Mouse (Mus musculus): ENCODE measurements around the gene Rnf121. TPM values are rescaled to one million over a fixed set of nuclear protein-coding genes. Genes with fewer than 3 reads are reported as not detected.

Gene Rnf121
- polyA plus RNA-seq, 1 experiment = 12.9 TPM

DNA sequence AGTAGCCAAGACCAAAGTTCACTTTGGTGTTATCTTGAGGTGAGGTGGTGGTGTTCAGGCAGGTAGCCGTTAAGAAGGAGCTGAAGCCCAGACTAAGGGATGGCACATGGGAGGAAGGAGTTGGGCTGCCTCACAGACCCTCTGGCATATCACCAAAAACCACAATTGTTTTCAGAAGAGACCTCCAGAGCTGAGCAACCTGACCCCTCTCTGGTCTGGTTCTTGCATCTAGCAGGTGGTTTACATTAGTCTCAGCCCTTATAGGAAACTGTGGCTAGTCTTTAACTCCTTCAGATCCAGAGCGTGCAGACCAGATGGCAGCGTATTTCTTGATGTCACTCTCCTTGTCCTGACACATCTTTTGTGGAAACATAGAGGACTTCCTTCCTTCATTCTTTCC lies 91.5 kb downstream of the Rnf121 start:
- Histone ChIP-seq H3K4me3 (replicated peaks; ENCODE audit: control insufficient read depth, low read depth, low read length) (no peak overlapping the region), H3K4me1 (ENCODE audit: control insufficient read depth, insufficient read depth, low read length) (no peaks in the 10 kb centered on the region; the same call in 1 of the 2 replicates), H3K27ac (ENCODE audit: control insufficient read depth, insufficient read depth, low read depth, low read length, poor library complexity) (no peak overlapping the region)
- TF ChIP-seq CTCF (IDR thresholded peaks at IDR 0.05; ENCODE audit: control insufficient read depth, insufficient read depth, low read length) (no peak), POLR2A (IDR thresholded peaks at IDR 0.05; ENCODE audit: borderline replicate concordance, control insufficient read depth, low read depth, low read length) (no peak)
- 35% methylated on average over 3 of the region's 3 CpGs for WGBS

DNA sequence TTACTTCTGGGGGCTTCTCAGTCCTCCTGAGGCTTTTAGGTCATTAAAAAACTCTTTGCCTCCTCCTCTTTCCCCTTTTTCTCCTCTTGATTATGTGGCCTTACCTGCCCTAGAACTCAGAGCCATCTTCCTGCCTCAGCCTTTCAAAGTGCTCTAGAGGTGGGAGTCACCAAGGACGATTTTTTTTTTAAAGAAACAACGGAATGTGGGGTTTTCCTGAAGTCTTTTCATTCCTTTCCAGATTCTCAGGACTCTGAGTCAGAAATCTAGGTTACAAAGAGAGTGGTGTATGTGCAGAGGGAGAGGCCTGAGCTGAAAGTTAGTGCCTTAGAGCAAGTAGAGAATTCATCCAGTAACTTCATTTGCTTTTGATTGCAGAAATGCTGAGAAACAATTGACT lies 93.5 kb downstream of the Rnf121 start:
- Histone ChIP-seq H3K4me3 (replicated peaks; ENCODE audit: control insufficient read depth, low read depth, low read length) (no peak overlapping the region), H3K27ac (ENCODE audit: control insufficient read depth, insufficient read depth, low read depth, low read length, poor library complexity) (no peak overlapping the region), H3K4me1 (ENCODE audit: control insufficient read depth, insufficient read depth, low read length) (no peaks in the 10 kb centered on the region; the same call in 1 of the 2 replicates)
- WGBS = 30% methylated on average over 2 of the region's 2 CpGs
- no peak for TF ChIP-seq CTCF (IDR thresholded peaks at IDR 0.05; ENCODE audit: control insufficient read depth, insufficient read depth, low read length)
- TF ChIP-seq POLR2A (IDR thresholded peaks at IDR 0.05; ENCODE audit: borderline replicate concordance, control insufficient read depth, low read depth, low read length) = no peak

GRCm38 (mm10) chr7:101970821-101971461 lies 94.3 kb downstream of the Rnf121 start:
- H3K4me1 ChIP-seq (ENCODE audit: control insufficient read depth, insufficient read depth, low read length) = no peaks in the 10 kb centered on the region; the same call in 1 of the 2 replicates
- H3K4me3 ChIP-seq (replicated peaks; ENCODE audit: control insufficient read depth, low read depth, low read length) = peak overlapping the region; percentile 93
- peak overlapping the region; percentile 98 for H3K27ac ChIP-seq (ENCODE audit: control insufficient read depth, insufficient read depth, low read depth, low read length, poor library complexity)
- no peak for TF ChIP-seq POLR2A (IDR thresholded peaks at IDR 0.05; ENCODE audit: borderline replicate concordance, control insufficient read depth, low read depth, low read length)
- no peak for TF ChIP-seq CTCF (IDR thresholded peaks at IDR 0.05; ENCODE audit: control insufficient read depth, insufficient read depth, low read length)
- WGBS = 1% methylated on average over 19 of the region's 19 CpGs

- Histone ChIP-seq H3K4me3 (replicated peaks; ENCODE audit: control insufficient read depth, low read depth, low read length) (peak overlapping the region; percentile 93), H3K4me1 (ENCODE audit: control insufficient read depth, insufficient read depth, low read length) (no peaks in the 10 kb centered on the region; the same call in 1 of the 2 replicates), H3K27ac (ENCODE audit: control insufficient read depth, insufficient read depth, low read depth, low read length, poor library complexity) (peak overlapping the region; percentile 98)
- TF ChIP-seq CTCF (IDR thresholded peaks at IDR 0.05; ENCODE audit: control insufficient read depth, insufficient read depth, low read length) (no peak), POLR2A (IDR thresholded peaks at IDR 0.05; ENCODE audit: borderline replicate concordance, control insufficient read depth, low read depth, low read length) (no peak)
- under 1% methylated on average over 17 of the region's 17 CpGs for WGBS
Observed at GRCm38 (mm10) chr7:101970429-101970775, 94.9 kb downstream of the Rnf121 start.

DNA sequence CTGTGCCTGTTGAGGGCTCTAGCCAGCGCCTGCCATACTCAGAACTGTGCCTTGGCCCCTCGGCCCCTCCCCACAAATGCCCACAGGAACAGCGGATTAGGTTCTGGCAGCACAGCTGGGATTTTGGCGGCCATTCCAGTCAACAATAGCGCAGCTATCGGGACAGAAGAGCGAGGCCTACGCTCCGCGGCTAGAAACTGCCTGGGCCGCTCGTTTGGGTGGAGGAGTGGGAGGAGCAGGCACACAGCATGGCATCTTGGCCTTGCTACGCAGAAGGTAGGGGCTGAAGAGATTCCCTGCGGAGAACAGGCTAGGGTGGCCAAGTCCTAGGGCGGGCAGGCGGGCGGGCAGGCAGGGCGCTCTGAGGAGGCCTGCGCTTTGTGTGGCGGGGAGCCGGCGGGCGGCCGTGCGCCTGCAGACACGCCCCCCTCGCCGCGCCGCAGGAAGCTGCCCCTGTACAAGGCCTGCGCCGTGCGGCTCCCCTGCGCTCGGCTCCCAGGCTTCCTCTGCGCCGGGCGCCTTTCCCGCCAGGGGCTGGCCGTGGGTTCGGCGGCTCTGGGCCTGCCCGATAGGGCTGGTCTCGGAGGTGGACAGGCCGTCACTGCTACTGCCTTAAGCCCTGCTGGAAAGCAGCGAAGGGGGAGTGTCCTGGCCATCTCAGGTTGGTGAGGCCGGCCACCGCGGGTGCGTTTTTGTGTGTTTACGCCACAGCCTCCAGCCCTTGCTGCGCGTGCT lies 95.4 kb downstream of the Rnf121 start:
- 1% methylated on average over 52 of the region's 53 CpGs for WGBS
- no peak for TF ChIP-seq CTCF (IDR thresholded peaks at IDR 0.05; ENCODE audit: control insufficient read depth, insufficient read depth, low read length)
- TF ChIP-seq POLR2A (IDR thresholded peaks at IDR 0.05; ENCODE audit: borderline replicate concordance, control insufficient read depth, low read depth, low read length) = peak; percentile 42; the same call in 1 of the 2 replicates
- no peaks in the 10 kb centered on the region; the same call in 1 of the 2 replicates for H3K4me1 ChIP-seq (ENCODE audit: control insufficient read depth, insufficient read depth, low read length)
- H3K27ac ChIP-seq (ENCODE audit: control insufficient read depth, insufficient read depth, low read depth, low read length, poor library complexity) = peak overlapping the region; percentile 98
- peak overlapping the region; percentile 93 for H3K4me3 ChIP-seq (replicated peaks; ENCODE audit: control insufficient read depth, low read depth, low read length)

Other genes with a start within 250 kb of the Rnf121 start
- not detected in 2 replicates for gene Phox2a, start 247.2 kb downstream of the Rnf121 start, polyA plus RNA-seq (2011; ENCODE audit: insufficient read depth, insufficient read length, low replicate concordance, missing spikeins)
- 9.4 and 22.7 TPM in 2 replicates for gene Inppl1, start 227.2 kb downstream of the Rnf121 start, polyA plus RNA-seq (2011; ENCODE audit: insufficient read depth, insufficient read length, low replicate concordance, missing spikeins)
- gene Folr2, start 208.3 kb downstream of the Rnf121 start, polyA plus RNA-seq (2011; ENCODE audit: insufficient read depth, insufficient read length, low replicate concordance, missing spikeins) = 0.92 and 3.3 TPM in 2 replicates
- 79.0 and 97.5 TPM in 2 replicates for gene Anapc15, start 201.8 kb downstream of the Rnf121 start, polyA plus RNA-seq (2011; ENCODE audit: insufficient read depth, insufficient read length, low replicate concordance, missing spikeins)
- gene Folr1, start 194.7 kb downstream of the Rnf121 start, polyA plus RNA-seq (2011; ENCODE audit: insufficient read depth, insufficient read length, low replicate concordance, missing spikeins) = 6.8 TPM in 1 of 2 replicates, not detected in the other
- 53.6 and 78.1 TPM in 2 replicates for gene Lamtor1, start 159.6 kb downstream of the Rnf121 start, polyA plus RNA-seq (2011; ENCODE audit: insufficient read depth, insufficient read length, low replicate concordance, missing spikeins)
- not detected in 2 replicates for gene Tomt, start 159.1 kb downstream of the Rnf121 start, polyA plus RNA-seq (2011; ENCODE audit: insufficient read depth, insufficient read length, low replicate concordance, missing spikeins)
- not detected in 2 replicates for gene Lrrc51, start 131.6 kb downstream of the Rnf121 start, polyA plus RNA-seq (2011; ENCODE audit: insufficient read depth, insufficient read length, low replicate concordance, missing spikeins)
- 82.2 and 130 TPM in 2 replicates for gene Numa1, start 131.4 kb downstream of the Rnf121 start, polyA plus RNA-seq (2011; ENCODE audit: insufficient read depth, insufficient read length, low replicate concordance, missing spikeins)
- 12.9 and 17.6 TPM in 2 replicates for gene Il18bp, start 46.8 kb downstream of the Rnf121 start, polyA plus RNA-seq (2011; ENCODE audit: insufficient read depth, insufficient read length, low replicate concordance, missing spikeins)
- 33.8 and 35.5 TPM in 2 replicates for gene Xndc1, start within 50 bp of the Rnf121 start, polyA plus RNA-seq (2011; ENCODE audit: insufficient read depth, insufficient read length, low replicate concordance, missing spikeins)
- gene Xntrpc, start 244 bp upstream of the Rnf121 start, polyA plus RNA-seq (2011; ENCODE audit: insufficient read depth, insufficient read length, low replicate concordance, missing spikeins) = 1.0 and 3.2 TPM in 2 replicates
- gene Trpc2, start 17.6 kb upstream of the Rnf121 start, polyA plus RNA-seq (2011; ENCODE audit: insufficient read depth, insufficient read length, low replicate concordance, missing spikeins) = not detected in 2 replicates
- gene Art1, start 36.3 kb upstream of the Rnf121 start, polyA plus RNA-seq (2011; ENCODE audit: insufficient read depth, insufficient read length, low replicate concordance, missing spikeins) = not detected in 2 replicates
- gene Art5, start 44.0 kb upstream of the Rnf121 start, polyA plus RNA-seq (2011; ENCODE audit: insufficient read depth, insufficient read length, low replicate concordance, missing spikeins) = 3.6 TPM in 1 of 2 replicates, not detected in the other
- not detected in 2 replicates for gene Chrna10, start 51.4 kb upstream of the Rnf121 start, polyA plus RNA-seq (2011; ENCODE audit: insufficient read depth, insufficient read length, low replicate concordance, missing spikeins)
- 10.4 and 18.9 TPM in 2 replicates for gene Nup98, start 144.7 kb upstream of the Rnf121 start, polyA plus RNA-seq (2011; ENCODE audit: insufficient read depth, insufficient read length, low replicate concordance, missing spikeins)
- gene Pgap2, start 144.7 kb upstream of the Rnf121 start, polyA plus RNA-seq (2011; ENCODE audit: insufficient read depth, insufficient read length, low replicate concordance, missing spikeins) = 6.9 and 24.4 TPM in 2 replicates
- gene Rhog, start 190.6 kb upstream of the Rnf121 start, polyA plus RNA-seq (2011; ENCODE audit: insufficient read depth, insufficient read length, low replicate concordance, missing spikeins) = 89.0 and 95.2 TPM in 2 replicates
- 12.8 and 24.8 TPM in 2 replicates for gene Stim1, start 202.3 kb upstream of the Rnf121 start, polyA plus RNA-seq (2011; ENCODE audit: insufficient read depth, insufficient read length, low replicate concordance, missing spikeins)

All from bone marrow, adult 2 months (tissue).